8 mouse cellular contexts compared by ENCODE assay signal in genomic region chr7:78578111-78578460, GRCm38 (mm10).
DNase-seq lines count a peak whose midpoint lies in the region; ATAC-seq lines count a peak whose summit lies in the region.

No protein-coding gene starts in this region.

- WGBS in forebrain, embryonic 16.5 days: 0% methylated on average over 17 of the region's 23 CpGs
- under 1% methylated on average over 19 of the region's 23 CpGs for WGBS in limb, embryonic 12.5 days
- WGBS in neural tube, embryonic 11.5 days: 0% methylated on average over 17 of the region's 23 CpGs

- H3K27me3 ChIP-seq in forebrain, embryonic 16.5 days (replicated peaks; ENCODE audit: control insufficient read depth, insufficient read depth, low read length): no peaks in the 10 kb centered on the region
- peaks cover 100% of the 10 kb centered on the region for H3K27me3 ChIP-seq in limb, embryonic 12.5 days
- peaks cover 11% of the 10 kb centered on the region for H3K27me3 ChIP-seq in neural tube, embryonic 11.5 days (ENCODE audit: control insufficient read depth, insufficient read depth, low read length)

- DNase-seq in kidney, postnatal 10 days: peak; percentile 27
- DNase-seq in kidney, adult 9 months: no peak
- DNase-seq in cerebellum, adult 11-12 months: peak; percentile 72
- no peak for DNase-seq in neural tube, embryonic 11.5 days (ENCODE audit: low spot score)
- no peak for DNase-seq in spleen, postnatal 14 days (ENCODE audit: low spot score in 2 of 2)
- no peak for DNase-seq in gastrocnemius, postnatal 36 days

- peak overlapping the region; percentile 94 for H3K27ac ChIP-seq in forebrain, embryonic 16.5 days (ENCODE audit: low read length)
- no peak overlapping the region for H3K27ac ChIP-seq in limb, embryonic 12.5 days
- H3K27ac ChIP-seq in neural tube, embryonic 11.5 days (ENCODE audit: low read depth, low read length): peak overlapping the region; percentile 21; the same call in 1 of the 2 replicates

- ATAC-seq in forebrain, embryonic 16.5 days: peak; percentile 74
- ATAC-seq in limb, embryonic 12.5 days (ENCODE audit: insufficient number of reproducible peaks, insufficient read depth, low FRiP score, low TSS enrichment, low read depth): no peak
- ATAC-seq in neural tube, embryonic 11.5 days (ENCODE audit: insufficient read depth, low FRiP score, low TSS enrichment): peak; percentile 72

- H3K4me2 ChIP-seq in forebrain, embryonic 16.5 days (ENCODE audit: low read length): peak overlapping the region; percentile 80
- H3K4me2 ChIP-seq in limb, embryonic 12.5 days: peak overlapping the region; percentile 83
- peak overlapping the region; percentile 87 for H3K4me2 ChIP-seq in neural tube, embryonic 11.5 days (ENCODE audit: low read depth)

- intact Hi-C loops in gastrocnemius, postnatal 36 days (cut with DNase I): loop anchor here (10.0 kb wide), 1 partner anchor 307 kb away; no protein-coding TSS in a partner anchor

- H3K4me3 ChIP-seq in forebrain, embryonic 16.5 days (replicated peaks; ENCODE audit: low read length): peak overlapping the region; percentile 57
- H3K4me3 ChIP-seq in limb, embryonic 12.5 days (replicated peaks): peak overlapping the region; percentile 43
- peak overlapping the region; percentile 57 for H3K4me3 ChIP-seq in neural tube, embryonic 11.5 days (ENCODE audit: low read depth, low read length)

- H3K36me3 ChIP-seq in forebrain, embryonic 16.5 days (ENCODE audit: control insufficient read depth, insufficient read depth): no peaks in the 10 kb centered on the region
- H3K36me3 ChIP-seq in limb, embryonic 12.5 days: no peaks in the 10 kb centered on the region
- no peaks in the 10 kb centered on the region for H3K36me3 ChIP-seq in neural tube, embryonic 11.5 days (ENCODE audit: control insufficient read depth, insufficient read depth, low read length)

- H3K9me3 ChIP-seq in forebrain, embryonic 16.5 days (ENCODE audit: control insufficient read depth, low read length): no peaks in the 10 kb centered on the region
- no peaks in the 10 kb centered on the region for H3K9me3 ChIP-seq in limb, embryonic 12.5 days
- no peaks in the 10 kb centered on the region for H3K9me3 ChIP-seq in neural tube, embryonic 11.5 days (ENCODE audit: control insufficient read depth, low read length)

- H3K9ac ChIP-seq in forebrain, embryonic 16.5 days (replicated peaks; ENCODE audit: low read depth, low read length): peak overlapping the region; percentile 71
- H3K9ac ChIP-seq in limb, embryonic 12.5 days (replicated peaks): no peak overlapping the region; the same call in 1 of the 2 replicates
- H3K9ac ChIP-seq in neural tube, embryonic 11.5 days (ENCODE audit: low read length): peak overlapping the region; percentile 60

- peaks cover 28% of the 10 kb centered on the region for H3K4me1 ChIP-seq in forebrain, embryonic 16.5 days (replicated peaks; ENCODE audit: control insufficient read depth, insufficient read depth, low read length)
- peaks cover 8% of the 10 kb centered on the region; the same call in 1 of the 2 replicates for H3K4me1 ChIP-seq in limb, embryonic 12.5 days (replicated peaks)
- 0 out of 2 replicates have a peak, but pooled peaks cover 5% of the 10 kb centered on the region for H3K4me1 ChIP-seq in neural tube, embryonic 11.5 days (ENCODE audit: control insufficient read depth, insufficient read depth, low read length)

Comparison
In these comparisons a context has a peak if more than half of its experiments do, and no peak if none do; other contexts are left out.
1. DNase-seq: peak in kidney, postnatal 10 days (single experiment) and cerebellum, adult 11-12 months (single experiment); none in kidney, adult 9 months (single experiment), neural tube, embryonic 11.5 days (single experiment), spleen, postnatal 14 days (0 of 2) and gastrocnemius, postnatal 36 days (0 of 2).
2. Peak in every context shown above with its lines, with median percentiles within 50 percentile points of each other: H3K4me2 ChIP-seq and H3K4me3 ChIP-seq.